Mouse (Mus musculus) limb, embryonic 11.5 days (tissue): ENCODE measurements at regions not wholly inside any gene's neighbourhood (a gene's known extent, or its start where the extent isn't known, plus 50 kb on each side); places are given as distances from the start of the nearest gene placed in this dataset.

ENCODE experiments used
- ATAC-seq: fragments of 200-750 bp; cut with Nextera tagmentation; 2 replicates; pipeline ENCODE4 v1.8.0; 2017; ENCODE audit warnings: low read depth; ENCODE audit not compliant: insufficient number of reproducible peaks, low FRiP score, low TSS enrichment
- DNase-seq: peaks from one replicate; pipeline ENCODE4 v3.0.0-alpha.2; 2015; ENCODE audit warnings: low spot score
- H3K27ac ChIP-seq: fragments of 300-500 bp; sonication (generic); replicated peaks from 2 replicates; pipeline ENCODE4 v1.5.1; 2014; ENCODE audit warnings: low read depth, mild to moderate bottlenecking, low read length
- H3K27me3 ChIP-seq: fragments of 300-500 bp; sonication (generic); 2 replicates; pipeline ENCODE4 v1.6.1; 2014; ENCODE audit warnings: mild to moderate bottlenecking, low read length, mixed read lengths; ENCODE audit not compliant: control insufficient read depth, insufficient read depth
- H3K36me3 ChIP-seq: fragments of 300-500 bp; sonication (generic); 2 replicates; pipeline ENCODE4 v1.6.1; 2014; ENCODE audit warnings: mild to moderate bottlenecking, low read length, moderate library complexity, mixed read lengths; ENCODE audit not compliant: control insufficient read depth, insufficient read depth
- H3K4me1 ChIP-seq: fragments of 300-500 bp; sonication (generic); 2 replicates; pipeline ENCODE4 v1.6.1; 2014; ENCODE audit warnings: low read length, mixed read lengths; ENCODE audit not compliant: control insufficient read depth, insufficient read depth
- H3K4me2 ChIP-seq: fragments of 300-500 bp; sonication (generic); 2 replicates; pipeline ENCODE4 v1.6.1; 2014; ENCODE audit warnings: low read depth, mild to moderate bottlenecking, moderate library complexity; ENCODE audit not compliant: severe bottlenecking
- H3K4me3 ChIP-seq: fragments of 300-500 bp; sonication (generic); 2 replicates; pipeline ENCODE4 v1.5.1; 2014; ENCODE audit warnings: low read depth, low read length
- H3K9ac ChIP-seq: fragments of 300-500 bp; sonication (generic); 2 replicates; pipeline ENCODE4 v1.6.1; 2014; ENCODE audit warnings: mild to moderate bottlenecking, low read length
- H3K9me3 ChIP-seq: fragments of 300-500 bp; sonication (generic); 2 replicates; pipeline ENCODE4 v1.6.1; 2016; ENCODE audit warnings: low read length; ENCODE audit not compliant: control insufficient read depth
- WGBS: fragments of 180-500 bp; shearing (Covaris S2); extraction: QIAGEN DNeasy Blood & Tissue Kit; methylation state at CpG from one replicate; pipeline ENCODE4 v1.1.7; 2014; 5-methylcytosine and 5-hydroxymethylcytosine counted together

DNA sequence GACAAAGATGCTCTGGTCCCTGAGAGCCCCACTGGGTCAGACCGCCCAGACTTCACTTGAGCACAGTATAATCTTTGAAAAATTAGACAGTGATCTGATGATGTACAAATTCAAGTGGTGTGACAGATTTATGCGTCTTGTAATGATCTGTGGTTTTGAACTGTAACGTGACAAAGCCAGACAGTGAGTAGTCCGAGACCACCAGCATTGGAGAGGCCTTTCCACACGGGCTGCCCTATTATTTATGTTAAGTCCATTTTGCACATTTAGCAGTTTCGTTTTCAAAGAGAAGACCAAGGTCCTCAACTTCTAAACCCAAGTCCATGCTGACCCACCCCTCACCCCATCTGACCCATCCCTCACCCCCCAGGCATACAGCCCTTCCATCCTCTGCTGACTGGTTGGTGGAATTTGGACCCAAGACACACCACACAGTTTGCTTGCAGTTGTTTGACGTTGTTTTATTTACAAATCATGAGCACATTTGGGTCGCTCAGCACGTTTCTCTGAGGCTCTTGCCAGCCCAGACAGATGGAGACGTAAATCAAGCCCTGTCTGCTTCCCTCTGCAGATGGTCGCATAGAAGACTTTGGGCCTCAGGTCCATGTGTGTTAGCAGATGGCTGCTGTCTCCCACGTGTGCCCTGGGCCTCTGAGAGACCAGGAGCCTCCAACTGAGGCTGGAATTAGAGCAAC lies 132.8 kb upstream of the Myocd start:
- no peak for ATAC-seq
- Histone ChIP-seq H3K27ac (no peak overlapping the region), H3K27me3 (no peaks in the 10 kb centered on the region), H3K36me3 (no peaks in the 10 kb centered on the region), H3K4me3 (no peak overlapping the region), H3K4me1 (no peaks in the 10 kb centered on the region), H3K9ac (no peak overlapping the region), H3K9me3 (no peaks in the 10 kb centered on the region), H3K4me2 (no peak overlapping the region)
- no peak for DNase-seq
- 56% methylated on average over 12 of the region's 12 CpGs for WGBS

DNA sequence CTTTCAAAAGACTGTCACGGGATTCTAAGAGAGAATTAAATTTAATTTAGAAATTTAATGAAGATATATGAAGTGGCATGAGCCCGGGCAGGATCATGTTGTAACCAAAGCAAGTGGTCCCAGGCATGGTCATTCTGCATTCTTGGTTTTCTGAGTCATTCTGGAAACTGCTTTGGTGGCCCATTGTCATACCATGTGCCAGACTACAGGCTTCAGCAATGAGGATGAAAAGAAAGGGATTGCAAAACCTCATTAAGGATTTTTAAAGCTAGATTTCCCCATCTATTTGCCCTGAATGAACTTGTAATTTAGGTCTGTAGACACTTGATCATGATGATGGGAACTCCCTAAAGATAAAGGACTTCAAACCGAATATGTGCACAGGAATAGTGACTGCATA lies 119.4 kb upstream of the Myocd start:
- H3K27ac ChIP-seq: no peak overlapping the region
- no peak overlapping the region for H3K4me3 ChIP-seq
- DNase-seq: no peak
- H3K9me3 ChIP-seq: no peaks in the 10 kb centered on the region
- WGBS: 83% methylated on average over 3 of the region's 3 CpGs
- H3K4me1 ChIP-seq: no peaks in the 10 kb centered on the region; the same call in 1 of the 2 replicates
- H3K9ac ChIP-seq: no peak overlapping the region
- no peak overlapping the region for H3K4me2 ChIP-seq
- no peak for ATAC-seq
- no peaks in the 10 kb centered on the region for H3K27me3 ChIP-seq
- H3K36me3 ChIP-seq: no peaks in the 10 kb centered on the region

DNA sequence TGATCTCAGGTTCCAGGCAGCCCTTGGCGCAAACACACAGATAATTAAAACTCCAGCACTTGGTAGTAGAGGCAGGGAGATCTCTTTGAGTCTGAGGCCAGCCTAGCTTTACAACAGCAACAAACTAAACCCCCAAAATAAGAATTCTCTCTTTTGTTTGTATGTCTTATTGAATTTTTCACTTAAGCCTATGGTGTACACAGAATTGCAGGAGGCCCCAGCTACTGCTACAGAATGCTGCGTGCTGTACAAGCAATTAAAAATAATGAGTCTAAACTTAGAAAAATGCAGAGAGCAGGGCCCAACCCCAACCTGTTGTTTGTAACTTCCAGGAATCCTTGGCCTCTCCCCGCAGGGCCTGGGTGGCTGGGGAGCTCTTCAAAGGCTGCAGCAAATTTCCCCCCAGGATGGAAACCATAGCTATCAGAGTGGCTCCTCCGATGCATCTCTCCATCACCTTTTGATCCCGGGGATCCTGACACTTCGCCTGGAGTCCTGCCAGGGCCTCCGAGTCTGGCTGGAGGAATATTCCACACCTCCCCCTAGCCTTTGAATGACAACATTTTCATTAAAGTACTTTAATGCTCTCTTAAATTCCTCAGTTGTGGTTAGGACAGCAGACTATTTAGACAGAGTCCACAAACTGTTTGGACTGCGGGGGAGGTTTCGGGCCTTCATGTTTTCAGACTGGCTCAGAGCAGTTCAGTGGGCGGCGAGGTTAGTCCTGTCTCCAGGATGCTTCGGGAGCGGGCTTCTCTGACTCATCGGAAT lies 116.7 kb upstream of the Myocd start:
- H3K4me1 ChIP-seq: no peaks in the 10 kb centered on the region; the same call in 1 of the 2 replicates
- H3K4me3 ChIP-seq: no peak overlapping the region
- no peak overlapping the region; the same call in 1 of the 2 replicates for H3K4me2 ChIP-seq
- H3K9ac ChIP-seq: no peak overlapping the region
- no peaks in the 10 kb centered on the region for H3K27me3 ChIP-seq
- DNase-seq (peak; percentile 36), ATAC-seq (no peak)
- no peak overlapping the region for H3K27ac ChIP-seq
- WGBS: 40% methylated on average over 14 of the region's 14 CpGs
- H3K9me3 ChIP-seq: no peaks in the 10 kb centered on the region
- H3K36me3 ChIP-seq: no peaks in the 10 kb centered on the region

DNA sequence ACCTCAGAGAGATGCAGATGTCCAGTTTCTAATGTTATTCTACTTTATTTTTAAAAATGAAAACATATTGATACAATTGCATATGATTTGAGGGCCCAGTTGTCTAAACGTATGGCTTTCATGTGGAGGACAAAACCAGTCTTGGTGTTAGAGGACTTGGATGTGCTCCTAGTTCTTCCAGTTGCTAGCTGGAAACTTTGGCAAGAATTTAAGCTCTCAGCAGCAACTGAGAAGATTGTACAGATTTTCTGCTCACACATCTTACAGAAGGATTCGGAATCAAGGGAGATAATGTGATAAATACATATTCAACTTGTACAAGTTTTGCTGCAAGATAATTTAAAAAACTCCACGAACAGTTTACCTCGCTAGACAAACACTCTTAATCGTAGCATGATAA lies 105.6 kb upstream of the Myocd start:
- no peaks in the 10 kb centered on the region for H3K27me3 ChIP-seq
- no peak overlapping the region for H3K27ac ChIP-seq
- H3K9ac ChIP-seq: no peak overlapping the region
- no peak overlapping the region for H3K4me3 ChIP-seq
- ATAC-seq (no peak), DNase-seq (no peak)
- H3K4me1 ChIP-seq: no peaks in the 10 kb centered on the region
- H3K36me3 ChIP-seq: no peaks in the 10 kb centered on the region
- no peak overlapping the region for H3K4me2 ChIP-seq
- no peaks in the 10 kb centered on the region for H3K9me3 ChIP-seq
- WGBS: 89% methylated on average over 5 of the region's 5 CpGs

DNA sequence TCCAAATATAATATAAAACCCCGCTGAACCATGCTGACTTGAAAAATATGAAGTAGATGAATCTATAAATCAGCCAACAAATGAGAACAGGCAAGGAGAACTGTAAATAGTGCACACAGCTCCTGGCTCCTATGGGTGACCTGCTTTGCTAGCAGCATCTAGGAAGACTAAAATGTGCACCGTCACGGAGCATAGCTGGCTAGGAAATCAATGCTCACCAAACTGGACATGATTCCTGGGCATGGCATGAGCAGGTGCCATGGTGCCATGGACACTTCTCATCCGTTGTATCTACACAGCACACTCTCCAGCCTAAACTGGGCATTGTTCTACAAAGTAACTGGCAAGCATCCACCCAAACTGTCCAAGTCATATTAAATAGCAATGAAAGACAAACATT lies 103.3 kb upstream of the Myocd start:
- H3K27ac ChIP-seq: no peak overlapping the region
- H3K4me3 ChIP-seq: no peak overlapping the region
- DNase-seq (no peak), ATAC-seq (no peak)
- 93% methylated on average over 4 of the region's 4 CpGs for WGBS
- no peak overlapping the region for H3K4me2 ChIP-seq
- H3K27me3 ChIP-seq: no peaks in the 10 kb centered on the region
- 0 out of 2 replicates have a peak, but pooled peaks cover 1% of the 10 kb centered on the region for H3K4me1 ChIP-seq
- no peak overlapping the region for H3K9ac ChIP-seq
- H3K36me3 ChIP-seq: no peaks in the 10 kb centered on the region
- no peaks in the 10 kb centered on the region for H3K9me3 ChIP-seq

DNA sequence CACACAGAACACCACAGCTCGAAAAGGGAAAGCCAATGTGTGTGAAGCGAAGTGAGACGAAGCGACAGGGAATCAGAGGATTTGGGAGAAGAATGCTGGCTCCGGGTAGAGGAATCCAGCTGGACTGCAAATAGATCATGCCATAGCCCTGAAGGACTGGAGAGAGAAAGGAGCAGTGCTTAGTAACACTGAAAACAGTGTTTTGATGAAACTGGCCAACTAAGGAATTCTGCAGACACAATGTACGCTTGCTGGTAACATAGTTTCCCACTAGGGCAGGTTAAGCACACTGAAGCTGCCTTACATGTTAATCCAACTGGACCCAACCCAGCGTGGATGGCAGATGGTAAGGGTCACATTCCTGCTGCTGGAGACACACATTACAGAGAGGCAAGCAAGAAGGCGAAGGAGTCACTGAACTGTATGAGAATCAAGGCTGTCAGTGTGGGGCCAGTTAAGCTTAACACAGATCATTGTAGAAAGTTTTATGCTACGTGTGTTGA lies 102.6 kb upstream of the Myocd start:
- no peak for DNase-seq

DNA sequence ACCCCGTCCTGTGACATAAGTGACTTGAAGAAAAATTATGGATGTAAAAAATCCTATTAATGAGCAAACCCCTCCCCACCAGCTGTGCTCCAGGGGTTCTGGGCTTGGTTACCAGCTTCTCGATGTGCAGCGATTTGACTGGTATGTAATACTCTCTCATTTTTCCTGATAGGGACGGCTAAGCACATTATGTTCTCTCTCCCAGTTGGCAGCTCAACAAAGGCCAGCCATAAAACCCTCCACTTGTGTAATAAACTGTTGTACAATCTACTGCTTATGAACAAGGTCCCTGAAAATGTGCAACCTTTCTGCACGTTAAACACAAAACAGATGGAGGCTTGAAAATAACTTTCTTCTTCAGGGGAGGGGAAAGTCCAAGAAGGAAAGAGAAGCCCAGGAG lies 98.0 kb upstream of the Myocd start:
- ATAC-seq: no peak
- no peak overlapping the region for H3K4me2 ChIP-seq
- H3K9me3 ChIP-seq: no peaks in the 10 kb centered on the region
- H3K36me3 ChIP-seq: no peaks in the 10 kb centered on the region
- no peak overlapping the region for H3K4me3 ChIP-seq
- no peak overlapping the region for H3K9ac ChIP-seq
- DNase-seq: no peak
- no peak overlapping the region for H3K27ac ChIP-seq
- peaks cover 10% of the 10 kb centered on the region for H3K4me1 ChIP-seq
- no peaks in the 10 kb centered on the region for H3K27me3 ChIP-seq
- WGBS: 37% methylated on average over 5 of the region's 5 CpGs

More for the DNA sequence above, 102.6 kb upstream of the Myocd start:
- Histone ChIP-seq H3K4me3 (no peak overlapping the region), H3K9me3 (no peaks in the 10 kb centered on the region), H3K27me3 (no peaks in the 10 kb centered on the region), H3K36me3 (no peaks in the 10 kb centered on the region), H3K27ac (no peak overlapping the region), H3K9ac (no peak overlapping the region), H3K4me2 (no peak overlapping the region), H3K4me1 (0 out of 2 replicates have a peak, but pooled peaks cover 5% of the 10 kb centered on the region)
- no peak for ATAC-seq
- 86% methylated on average over 9 of the region's 9 CpGs for WGBS

DNA sequence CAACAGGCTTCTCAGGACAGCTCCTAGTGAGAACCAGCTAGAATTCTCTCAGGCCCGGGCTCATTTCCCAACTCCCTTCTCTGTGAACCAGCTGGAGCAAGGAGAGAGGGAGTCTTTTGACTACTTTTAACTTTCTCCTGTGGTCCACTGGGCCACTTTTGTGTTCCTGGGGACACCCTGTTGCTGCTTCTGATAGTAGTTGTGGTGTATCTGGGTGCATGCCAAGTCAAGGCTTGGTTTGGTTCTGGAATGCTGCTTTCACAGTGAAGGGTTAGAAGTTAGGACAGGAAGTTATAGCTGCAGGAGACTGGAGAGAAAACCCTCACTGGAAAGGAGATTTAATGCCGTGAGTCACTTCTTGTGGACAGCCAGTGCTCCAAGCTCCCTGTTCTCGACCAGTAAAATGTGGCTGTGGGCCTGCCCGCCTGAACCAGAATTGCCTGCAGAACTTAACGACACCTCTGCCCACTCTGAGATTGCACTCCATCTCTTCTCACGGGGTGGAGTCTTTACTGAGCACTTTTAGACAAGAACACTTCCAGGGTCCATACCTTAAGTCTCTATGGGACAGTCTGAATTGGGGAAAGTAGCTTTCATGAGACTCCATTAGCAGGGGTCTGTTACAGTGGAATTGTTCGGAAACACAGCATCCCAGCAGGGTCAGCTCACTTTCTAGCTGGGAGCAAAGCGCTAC lies 97.0 kb upstream of the Myocd start:
- no peak overlapping the region for H3K9ac ChIP-seq
- H3K9me3 ChIP-seq: no peaks in the 10 kb centered on the region
- H3K27me3 ChIP-seq: no peaks in the 10 kb centered on the region
- no peak for DNase-seq
- peaks cover 10% of the 10 kb centered on the region for H3K4me1 ChIP-seq
- WGBS: 47% methylated on average over 8 of the region's 8 CpGs
- no peak overlapping the region for H3K4me3 ChIP-seq
- no peaks in the 10 kb centered on the region for H3K36me3 ChIP-seq
- ATAC-seq: no peak
- H3K27ac ChIP-seq: no peak overlapping the region
- H3K4me2 ChIP-seq: no peak overlapping the region
